Mouse (Mus musculus): ENCODE measurements at regions not wholly inside any gene's neighbourhood (a gene's known extent, or its start where the extent isn't known, plus 50 kb on each side); places are given as distances from the start of the nearest gene placed in this dataset.

- no peak for TF ChIP-seq CTCF (IDR thresholded peaks at IDR 0.05; ENCODE audit: extremely low read depth, insufficient read depth, insufficient read length, insufficient replicate concordance)
- no peak for TF ChIP-seq POLR2A (IDR thresholded peaks at IDR 0.05; ENCODE audit: low read depth, low read length)
Measured at GRCm38 (mm10) chr10:26567613-26568012, 185.6 kb upstream of the Arhgap18 start.

Measured in spleen, adult 2 months (tissue).